Mouse (Mus musculus) brain, embryonic 18.5 days (tissue): Measurements from ENCODE around the gene Polr3e.

Experiments used
- DNase-seq: peaks from one replicate; pipeline ENCODE4 v3.0.0-alpha.2; 2012; ENCODE audit warnings: low read depth, low spot score

Polr3e gene

DNA sequence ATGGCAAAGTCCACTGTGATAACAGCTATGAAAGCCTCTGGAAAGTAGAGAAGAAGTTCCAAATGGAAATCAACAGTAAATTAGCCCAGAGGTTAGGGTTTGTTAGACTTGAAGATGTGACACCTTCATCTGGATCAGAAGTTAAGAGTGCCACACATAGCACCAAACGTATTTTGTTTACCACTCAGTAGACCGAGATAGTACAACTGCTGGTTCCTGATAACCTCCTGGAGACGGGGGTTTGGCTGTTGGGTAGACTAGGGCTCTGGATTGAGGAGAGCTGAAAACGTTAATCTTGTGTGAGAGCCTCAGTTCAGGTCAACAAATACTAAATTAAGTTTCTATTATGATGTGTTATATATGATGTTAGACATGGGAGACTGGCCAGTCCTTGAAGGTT is 62.5 kb downstream of the Polr3e start:
- no peak for DNase-seq

DNA sequence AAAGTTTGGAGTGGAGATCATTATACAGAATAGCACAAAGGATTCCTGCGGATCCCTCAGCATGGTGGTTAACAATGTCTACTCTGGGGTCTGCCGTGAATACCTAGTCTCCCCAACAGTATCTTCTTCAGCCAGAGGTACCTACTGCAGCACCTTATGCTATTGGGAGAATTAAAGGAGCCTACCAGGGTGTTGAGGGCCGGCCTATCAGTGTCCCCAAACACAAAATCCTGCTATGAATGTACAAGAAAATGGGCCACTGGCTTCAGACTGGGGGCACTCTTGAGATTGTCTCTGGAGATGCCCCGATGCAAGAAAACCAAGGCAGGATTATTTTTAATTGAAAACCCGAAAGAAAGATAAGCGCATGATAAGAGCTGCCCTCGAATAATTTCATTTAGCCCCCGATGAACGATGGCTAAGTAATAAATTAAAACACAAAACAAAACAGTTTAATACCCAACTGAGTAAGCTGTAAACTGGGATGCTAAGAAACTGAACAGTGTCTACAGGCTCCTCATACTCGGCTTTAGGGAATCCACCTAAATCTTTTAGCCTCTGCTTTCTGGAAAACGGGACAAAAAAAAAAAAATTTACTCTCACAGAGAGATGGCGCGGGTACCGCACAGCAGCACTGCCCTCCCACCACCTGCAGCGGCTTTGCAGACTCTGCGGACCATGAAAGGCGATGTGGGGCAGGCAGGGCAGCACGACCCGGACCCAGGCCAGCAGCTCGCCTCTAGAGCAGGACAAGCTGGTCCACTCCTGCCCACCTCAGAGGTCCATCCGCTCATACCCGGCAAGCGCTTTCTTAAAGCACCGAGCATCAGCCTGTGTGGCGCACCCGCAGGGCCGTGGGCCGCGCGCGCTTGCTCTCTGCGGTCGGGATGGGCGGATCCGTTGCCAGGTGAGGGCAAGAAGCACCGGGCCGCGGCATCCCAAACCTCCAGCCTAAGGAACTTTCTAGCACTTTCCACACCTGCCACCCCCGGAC is 63.7 kb downstream of the Polr3e start:
- no peak for DNase-seq

DNA sequence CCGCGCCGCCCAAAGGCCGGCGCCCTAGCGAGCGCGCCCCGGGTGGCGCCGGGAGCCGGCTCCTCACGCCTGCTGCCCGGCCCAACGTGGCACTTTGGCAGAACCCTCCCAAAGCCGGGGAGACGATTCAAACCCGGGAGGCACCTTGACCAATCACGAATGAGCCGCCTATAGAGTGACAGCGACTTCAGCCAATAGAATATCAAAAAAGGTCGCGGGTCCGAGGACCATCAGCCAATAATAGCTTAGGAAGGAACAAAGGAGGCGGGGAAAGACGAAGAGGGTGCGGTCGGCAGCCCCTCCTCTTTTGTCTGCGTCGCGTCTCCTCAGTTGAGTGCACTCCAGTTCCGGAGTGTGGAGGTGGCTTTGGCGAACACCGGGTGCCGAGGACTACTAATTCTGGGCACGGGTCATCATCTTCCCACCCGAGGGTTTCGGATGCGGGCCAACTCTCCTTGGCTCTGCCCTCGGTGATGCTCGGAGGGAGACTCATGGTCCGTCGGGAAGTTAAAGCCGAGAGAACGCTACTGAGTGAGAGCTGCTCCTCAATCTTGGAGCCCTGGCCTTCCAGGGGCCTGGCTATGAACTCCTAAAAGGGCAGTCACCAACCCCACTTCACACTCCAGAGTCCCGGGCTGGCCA is 64.8 kb downstream of the Polr3e start, which contains the start of the genes Cdr2 and Mfsd13b:
TSS of gene Cdr2 (minus strand) at position 113 of the 642 bp plus-strand sequence.
TSS of gene Mfsd13b (plus strand) at position 310 of the 642 bp plus-strand sequence.
- peak; percentile 94 for DNase-seq

DNA sequence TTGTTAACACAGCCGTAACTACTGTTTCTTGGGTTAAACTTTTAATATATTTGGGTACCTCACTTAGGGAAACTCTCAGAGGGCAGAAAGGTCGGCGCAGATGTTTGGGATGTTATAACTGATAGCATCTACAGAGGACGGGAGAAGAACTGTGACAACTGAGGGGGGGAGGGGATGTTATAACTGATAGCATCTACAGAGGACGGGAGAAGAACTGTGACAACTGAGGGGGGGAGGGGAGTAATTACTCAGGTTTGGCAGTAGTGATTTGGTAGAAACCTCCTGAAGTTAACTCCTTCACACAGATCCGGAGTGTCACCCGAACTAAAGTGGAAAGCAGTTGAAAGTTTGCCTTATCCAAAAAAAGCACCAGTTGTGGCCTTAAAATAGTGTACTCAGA is 65.4 kb downstream of the Polr3e start:
- DNase-seq, result no peak

- DNase-seq, result no peak
Measured at GRCm38 (mm10) chr7:120991191-120991590, 73.6 kb downstream of the Polr3e start.
